Mouse (Mus musculus): ENCODE measurements around the gene Spock2. TPM values are rescaled to one million over a fixed set of nuclear protein-coding genes. Genes with fewer than 3 reads are reported as not detected.

Spock2 gene
- total and polyA plus RNA-seq, 3 experiments = 0.10 to 0.13 TPM; not detected in 1

DNA sequence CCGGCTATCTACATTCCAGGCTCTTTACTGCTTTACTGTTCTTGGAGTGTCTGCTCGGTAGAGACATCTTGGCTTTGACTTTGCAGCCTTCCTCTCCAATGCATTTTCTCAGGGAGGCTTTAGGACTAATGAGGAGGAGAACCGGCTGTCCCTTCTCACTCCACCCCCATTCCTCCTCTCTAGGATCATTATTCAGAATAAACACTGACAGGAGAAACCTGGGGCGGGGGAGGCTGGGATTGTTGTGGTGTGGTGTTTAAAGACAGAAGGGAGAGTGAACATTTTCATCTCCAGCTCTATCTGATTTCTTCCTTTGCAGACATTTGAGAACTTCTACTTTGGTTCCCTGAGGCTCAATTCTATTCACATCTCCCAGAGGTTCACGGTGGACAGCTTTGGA, 8.2 kb upstream of the Spock2 start:
- Histone ChIP-seq H3K9me3 (replicated peaks; ENCODE audit: low read length) (no peaks in the 10 kb centered on the region), H3K79me2 (replicated peaks; ENCODE audit: control insufficient read depth, extremely low read depth, insufficient read depth, poor library complexity, severe bottlenecking) (no peaks in the 10 kb centered on the region), H3K4me1 (ENCODE audit: control insufficient read depth in 1 of 2, insufficient read depth in 2 of 2) (no peaks in the 10 kb centered on the region), H3K27ac (ENCODE audit: insufficient read depth, low read depth) (no peak overlapping the region), H3K36me3 (replicated peaks in 1 of 2; ENCODE audit: control insufficient read depth in 1 of 2, insufficient read depth in 1 of 2, low read length in 1 of 2) (peaks cover 3 to 35% of the 10 kb centered on the region in 2 experiments), H3K27me3 (replicated peaks) (no peaks in the 10 kb centered on the region), H3K4me3 (replicated peaks in 1 of 3; ENCODE audit: low read depth in 2 of 3, low read length in 2 of 3, poor library complexity in 1 of 3) (no peak overlapping the region), H3K9ac (ENCODE audit: insufficient read depth, low read depth) (no peak overlapping the region), H3K4me2 (ENCODE audit: insufficient read depth, low read depth, poor library complexity, severe bottlenecking) (no peak overlapping the region)
- in situ Hi-C loops (cut with MboI; ENCODE audit: low pct_ligation_motif_present, low pct_unique_long_range_greater_than_20kb, low sequenced_read_pairs) (no loop called here), dilution Hi-C loops (cut with MboI; ENCODE audit: extremely low pct_ligation_motif_present, extremely low pct_unique_long_range_greater_than_20kb, low sequenced_read_pairs) (no loop called here)
- no peak for DNase-seq (ENCODE audit: extremely low read depth)
- no peak for TF ChIP-seq MEF2A (IDR thresholded peaks at IDR 0.05; ENCODE audit: borderline replicate concordance, low read depth, low read length)
- TF ChIP-seq CHD2 (IDR thresholded peaks at IDR 0.05; ENCODE audit: low read length) = no peak
- TF ChIP-seq GABPA (IDR thresholded peaks at IDR 0.05; ENCODE audit: insufficient replicate concordance, low read depth, low read length) = no peak
- TF ChIP-seq EP300 (IDR thresholded peaks at IDR 0.05; ENCODE audit: low read length) = no peak
- TF ChIP-seq USF2 (conservative IDR thresholded peaks at IDR 0.05; ENCODE audit: low read depth, low read length) = no peak
- TF ChIP-seq JUN (IDR thresholded peaks at IDR 0.05; ENCODE audit: insufficient read depth, low read depth, low read length) = no peak
- TF ChIP-seq SMC3 (IDR thresholded peaks at IDR 0.05; ENCODE audit: low read depth, low read length) = no peak
- no peak for TF ChIP-seq TCF12 (IDR thresholded peaks at IDR 0.05; ENCODE audit: low read depth, low read length)
- TF ChIP-seq NELFE (IDR thresholded peaks at IDR 0.05; ENCODE audit: low read depth, low read length) = no peak
- no peak for TF ChIP-seq BHLHE40 (IDR thresholded peaks at IDR 0.05; ENCODE audit: low read depth, low read length)
- no peak for TF ChIP-seq USF1 (IDR thresholded peaks at IDR 0.05; ENCODE audit: low read depth, low read length)
- TF ChIP-seq JUND (conservative IDR thresholded peaks at IDR 0.05; ENCODE audit: low read depth, low read length) = no peak
- no peak for TF ChIP-seq ZMIZ1 (IDR thresholded peaks at IDR 0.05; ENCODE audit: low read depth, low read length)
- TF ChIP-seq MXI1 (IDR thresholded peaks at IDR 0.05; ENCODE audit: low read depth, low read length) = no peak

DNA sequence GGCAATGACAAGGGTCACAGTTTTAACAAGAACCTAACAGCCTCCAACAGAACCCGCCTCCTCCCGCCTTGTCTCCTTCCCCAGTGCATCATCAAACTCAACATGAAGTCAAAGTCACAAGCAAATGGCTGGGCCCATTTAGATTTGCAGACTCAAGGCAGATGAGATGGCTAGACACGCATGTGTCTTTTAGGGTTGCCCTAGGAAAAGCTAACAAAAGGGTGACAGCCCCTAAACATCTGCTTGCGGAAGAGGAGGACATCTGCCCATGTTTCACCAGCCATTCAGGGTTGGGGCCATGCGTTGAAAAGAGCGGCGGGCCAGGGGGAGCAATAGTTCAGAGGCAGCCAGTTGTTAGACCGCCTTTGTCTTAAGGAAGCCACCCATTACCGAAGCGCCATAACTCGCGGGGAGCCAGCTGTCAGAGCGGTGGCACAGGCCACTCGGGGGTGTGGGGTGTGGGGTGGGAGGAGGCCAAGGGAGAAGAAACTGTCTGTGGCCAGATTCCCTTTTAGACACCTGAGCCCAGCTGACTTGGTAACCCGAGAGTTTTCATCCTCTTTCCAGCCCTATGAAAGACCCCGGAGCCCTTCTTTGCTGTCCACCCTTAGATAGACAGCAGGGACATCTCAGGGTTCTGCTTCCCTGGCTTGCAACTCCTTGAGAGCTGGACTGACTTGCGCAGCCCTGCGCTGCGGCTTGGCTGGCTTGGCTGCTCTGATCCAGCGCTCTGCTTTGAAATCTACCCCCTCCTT, 451 bp upstream of the Spock2 start:
- Histone ChIP-seq H3K36me3 (replicated peaks in 1 of 2; ENCODE audit: control insufficient read depth in 1 of 2, insufficient read depth in 1 of 2, low read length in 1 of 2) (peaks cover 0 to 12% of the 10 kb centered on the region in 2 experiments), H3K9ac (ENCODE audit: insufficient read depth, low read depth) (no peak overlapping the region), H3K27me3 (replicated peaks) (peaks cover 2% of the 10 kb centered on the region), H3K4me3 (replicated peaks in 1 of 3; ENCODE audit: low read depth in 2 of 3, low read length in 2 of 3, poor library complexity in 1 of 3) (no peak overlapping the region), H3K4me1 (ENCODE audit: control insufficient read depth in 1 of 2, insufficient read depth in 2 of 2) (no peaks in the 10 kb centered on the region), H3K27ac (ENCODE audit: insufficient read depth, low read depth) (no peak overlapping the region), H3K9me3 (replicated peaks; ENCODE audit: low read length) (peaks cover 10% of the 10 kb centered on the region), H3K79me2 (replicated peaks; ENCODE audit: control insufficient read depth, extremely low read depth, insufficient read depth, poor library complexity, severe bottlenecking) (no peaks in the 10 kb centered on the region), H3K4me2 (ENCODE audit: insufficient read depth, low read depth, poor library complexity, severe bottlenecking) (no peak overlapping the region)
- dilution Hi-C loops (cut with MboI; ENCODE audit: extremely low pct_ligation_motif_present, extremely low pct_unique_long_range_greater_than_20kb, low sequenced_read_pairs) = no loop called here
- in situ Hi-C loops (cut with MboI; ENCODE audit: low pct_ligation_motif_present, low pct_unique_long_range_greater_than_20kb, low sequenced_read_pairs) = no loop called here
- no peak for TF ChIP-seq USF2 (conservative IDR thresholded peaks at IDR 0.05; ENCODE audit: low read depth, low read length)
- TF ChIP-seq ELF1 (IDR thresholded peaks at IDR 0.05; ENCODE audit: low read depth, low read length) = no peak
- no peak for TF ChIP-seq BHLHE40 (IDR thresholded peaks at IDR 0.05; ENCODE audit: low read depth, low read length)
- no peak for TF ChIP-seq PAX5 (IDR thresholded peaks at IDR 0.05; ENCODE audit: low read length)
- no peak for TF ChIP-seq NRF1 (IDR thresholded peaks at IDR 0.05; ENCODE audit: low read depth, low read length)
- no peak for TF ChIP-seq CHD1 (IDR thresholded peaks at IDR 0.05; ENCODE audit: low read depth, low read length)
- TF ChIP-seq ETS1 (conservative IDR thresholded peaks at IDR 0.05; ENCODE audit: low read depth, low read length) = no peak
- TF ChIP-seq ZKSCAN1 (IDR thresholded peaks at IDR 0.05; ENCODE audit: borderline replicate concordance, low read depth, low read length) = no peak
- no peak for TF ChIP-seq POLR2A (IDR thresholded peaks at IDR 0.05; ENCODE audit: low read depth, low read length)
- TF ChIP-seq GABPA (IDR thresholded peaks at IDR 0.05; ENCODE audit: insufficient replicate concordance, low read depth, low read length) = no peak
- no peak for TF ChIP-seq MEF2A (IDR thresholded peaks at IDR 0.05; ENCODE audit: borderline replicate concordance, low read depth, low read length)
- no peak for TF ChIP-seq ZNF384 (IDR thresholded peaks at IDR 0.05; ENCODE audit: low read depth, low read length)
- no peak for TF ChIP-seq E2F4 (IDR thresholded peaks at IDR 0.05; ENCODE audit: insufficient replicate concordance, low read depth, low read length)
- no peak for TF ChIP-seq JUN (IDR thresholded peaks at IDR 0.05; ENCODE audit: insufficient read depth, low read depth, low read length)
- TF ChIP-seq EP300 (IDR thresholded peaks at IDR 0.05; ENCODE audit: low read length) = no peak
- TF ChIP-seq CTCF (conservative IDR thresholded peaks at IDR 0.05 in 1 of 2, IDR thresholded peaks at IDR 0.05 in 1 of 2; ENCODE audit: low read depth in 2 of 2, low read length in 2 of 2) = no peak
- DNase-seq (ENCODE audit: extremely low read depth) = no peak

Data from CH12.LX (cell line).